10 mouse cellular contexts compared by ENCODE assay signal in genomic region chr6:115983306-115984038, GRCm38 (mm10). TPM values are rescaled to one million over a fixed set of nuclear protein-coding genes. Genes with fewer than 3 reads are reported as not detected.
A peak's percentile ranks its signal among the peaks of the same experiment; 100 is the strongest.
DNase-seq lines count a peak whose midpoint lies in the region; ATAC-seq and TF ChIP-seq lines count a peak whose summit lies in the region.
"Had no signal": no experiment of that assay in that cellular context is flagged by ENCODE, and none has a peak within 500 bp of the region (broad histone marks: within the 10 kb centered on the region; RNA-seq: fewer than 3 reads in every experiment).

No protein-coding gene starts in this region.

- DNase-seq in embryonic facial prominence, embryonic 10.5 days (ENCODE audit: low spot score): no peak
- no peak for DNase-seq in left cerebral cortex, adult 2 months (ENCODE audit: extremely low spot score in 1 of 2, low spot score in 2 of 2)
- DNase-seq in left cerebral cortex, adult 18-20 months (ENCODE audit: low spot score in 2 of 2): no peak
- DNase-seq in kidney, postnatal 10 days: peak; percentile 74
- no peak for DNase-seq in thymus, postnatal 0 days (ENCODE audit: low spot score)
- DNase-seq in left cerebral cortex, adult 9 months (ENCODE audit: low spot score in 2 of 2): no peak

- H3K9me3 ChIP-seq in embryonic facial prominence, embryonic 12.5 days: no peaks in the 10 kb centered on the region
- H3K9me3 ChIP-seq in embryonic facial prominence, embryonic 10.5 days: no peaks in the 10 kb centered on the region

- intact Hi-C loops in left cerebral cortex, adult 2 months (cut with DNase I): no loop called here

- no peak overlapping the region for H3K9ac ChIP-seq in embryonic facial prominence, embryonic 12.5 days

- TF ChIP-seq POLR2A in small intestine, adult 2 months (IDR thresholded peaks at IDR 0.05; ENCODE audit: low read depth, low read length): no peak

- no peak for ATAC-seq in embryonic facial prominence, embryonic 12.5 days (ENCODE audit: insufficient number of reproducible peaks, insufficient read depth, low FRiP score, low TSS enrichment)

- TF ChIP-seq CTCF in left cerebral cortex, adult 2 months (IDR thresholded peaks at IDR 0.05): no peak
- TF ChIP-seq CTCF in small intestine, adult 2 months (IDR thresholded peaks at IDR 0.05; ENCODE audit: extremely low read depth, insufficient read length, insufficient replicate concordance, low read depth, low read length): no peak

- WGBS in embryonic facial prominence, embryonic 12.5 days: 65% methylated on average over 12 of the region's 12 CpGs
- 72% methylated on average over 12 of the region's 12 CpGs for WGBS in embryonic facial prominence, embryonic 10.5 days
- WGBS in small intestine, adult 2 months: 75% methylated on average over 12 of the region's 12 CpGs

- H3K4me3 ChIP-seq in embryonic facial prominence, embryonic 12.5 days: no peak overlapping the region
- H3K4me3 ChIP-seq in embryonic facial prominence, embryonic 10.5 days: no peak overlapping the region
- peak overlapping the region; percentile 20 for H3K4me3 ChIP-seq in left cerebral cortex, adult 2 months
- no peak overlapping the region for H3K4me3 ChIP-seq in small intestine, adult 2 months (ENCODE audit: low read depth, low read length)

- H3K4me2 ChIP-seq in embryonic facial prominence, embryonic 12.5 days (replicated peaks): no peak overlapping the region

- peak overlapping the region; percentile 31 for H3K27ac ChIP-seq in embryonic facial prominence, embryonic 12.5 days
- no peak overlapping the region for H3K27ac ChIP-seq in embryonic facial prominence, embryonic 10.5 days (replicated peaks)
- H3K27ac ChIP-seq in left cerebral cortex, adult 2 months: peak overlapping the region; percentile 79
- H3K27ac ChIP-seq in small intestine, adult 2 months (ENCODE audit: insufficient read depth, low read depth, low read length): peak overlapping the region; percentile 13; the same call in 1 of the 2 replicates

- H3K4me1 ChIP-seq in embryonic facial prominence, embryonic 12.5 days: peaks cover 42% of the 10 kb centered on the region
- H3K4me1 ChIP-seq in embryonic facial prominence, embryonic 10.5 days: peaks cover 70% of the 10 kb centered on the region
- peaks cover 5% of the 10 kb centered on the region for H3K4me1 ChIP-seq in small intestine, adult 2 months (ENCODE audit: control insufficient read depth, insufficient read depth, insufficient read length, low read length)

- H3K36me3 ChIP-seq in embryonic facial prominence, embryonic 12.5 days: no peaks in the 10 kb centered on the region
- no peaks in the 10 kb centered on the region for H3K36me3 ChIP-seq in embryonic facial prominence, embryonic 10.5 days (replicated peaks)
- no peaks in the 10 kb centered on the region for H3K36me3 ChIP-seq in small intestine, adult 2 months (ENCODE audit: control insufficient read depth, insufficient read depth, low read length)

- H3K27me3 ChIP-seq in embryonic facial prominence, embryonic 12.5 days: no peaks in the 10 kb centered on the region; the same call in 1 of the 2 replicates
- H3K27me3 ChIP-seq in embryonic facial prominence, embryonic 10.5 days (replicated peaks; ENCODE audit: low read depth, poor library complexity, severe bottlenecking): peaks cover 30% of the 10 kb centered on the region; the same call in 1 of the 2 replicates
- no peaks in the 10 kb centered on the region for H3K27me3 ChIP-seq in small intestine, adult 2 months (ENCODE audit: control insufficient read depth, insufficient read depth, low read length)

RNA-seq across cellular contexts. Expression of gene Plxnd1, which starts 11.3 kb away (rescaled TPM):
- 33.1 and 40.5 TPM in 2 replicates for polyA plus RNA-seq in embryonic facial prominence, embryonic 12.5 days (2016; fragmentation: Nextera tagmentation; extraction: Ambion mirVana)
- polyA plus RNA-seq in embryonic facial prominence, embryonic 10.5 days (2016; fragmentation: Nextera tagmentation; extraction: Ambion mirVana): 26.8 and 28.1 TPM in 2 replicates
- 100 to 1,000 TPM; 127 to 131 TPM for total RNA-seq in left cerebral cortex, adult 2 months (2021)
- total RNA-seq in left cerebral cortex, adult 18-20 months (2021): 100 to 1,000 TPM; 103 to 123 TPM
- polyA plus RNA-seq in small intestine, adult 2 months (2012; rRNA removed): 26.2 TPM in 2 replicates
- 45.4 and 47.4 TPM in 2 replicates for polyA plus RNA-seq in thymus, postnatal 0 days (2015; fragmentation: Nextera tagmentation; extraction: Ambion mirVana)

RNA-seq across cellular contexts. Expression of gene H1foo, which starts 38.7 kb away (rescaled TPM):
- not detected in 2 replicates for polyA plus RNA-seq in embryonic facial prominence, embryonic 12.5 days (2016; fragmentation: Nextera tagmentation; extraction: Ambion mirVana)
- not detected in 2 replicates for polyA plus RNA-seq in embryonic facial prominence, embryonic 10.5 days (2016; fragmentation: Nextera tagmentation; extraction: Ambion mirVana)
- not detected for total RNA-seq in left cerebral cortex, adult 2 months (2021)
- not detected for total RNA-seq in left cerebral cortex, adult 18-20 months (2021)
- polyA plus RNA-seq in small intestine, adult 2 months (2012; rRNA removed): not detected in 2 replicates
- 0.23 and 0.28 TPM in 2 replicates for polyA plus RNA-seq in thymus, postnatal 0 days (2015; fragmentation: Nextera tagmentation; extraction: Ambion mirVana)
- total RNA-seq: gastrocnemius, postnatal 4 days; layer of hippocampus, postnatal 14 days had no signal

RNA-seq across cellular contexts. Expression of gene Rho, which starts 51.9 kb away (rescaled TPM):
- polyA plus RNA-seq in embryonic facial prominence, embryonic 12.5 days (2016; fragmentation: Nextera tagmentation; extraction: Ambion mirVana): 0.17 and 0.32 TPM in 2 replicates
- polyA plus RNA-seq in embryonic facial prominence, embryonic 10.5 days (2016; fragmentation: Nextera tagmentation; extraction: Ambion mirVana): 0.33 and 0.51 TPM in 2 replicates
- under 1 TPM; 0.56 to 0.79 TPM for total RNA-seq in left cerebral cortex, adult 2 months (2021)
- under 1 TPM; 0.63 to 0.70 TPM for total RNA-seq in left cerebral cortex, adult 18-20 months (2021)
- 0.27 and 0.35 TPM in 2 replicates for polyA plus RNA-seq in small intestine, adult 2 months (2012; rRNA removed)
- polyA plus RNA-seq in thymus, postnatal 0 days (2015; fragmentation: Nextera tagmentation; extraction: Ambion mirVana): 0.10 TPM in 1 of 2 replicates, not detected in the other
